Mouse (Mus musculus): ENCODE data around the gene Vmn1r158. TPM values are rescaled to one million over a fixed set of nuclear protein-coding genes. Genes with fewer than 3 reads are reported as not detected.

Vmn1r158 gene
- not detected for polyA plus RNA-seq (2014; fragmentation: Illumina TruSeq; extraction: RNeasy Lipid Tissue Mini Kit (QIAGEN cat#74804); ENCODE audit: low read depth, low replicate concordance)

GRCm38 (mm10) chr7:22790682-22791081, at the start of gene Vmn1r158:
Gene Vmn1r158 (minus strand): TSS chr7:22790782.

DNA sequence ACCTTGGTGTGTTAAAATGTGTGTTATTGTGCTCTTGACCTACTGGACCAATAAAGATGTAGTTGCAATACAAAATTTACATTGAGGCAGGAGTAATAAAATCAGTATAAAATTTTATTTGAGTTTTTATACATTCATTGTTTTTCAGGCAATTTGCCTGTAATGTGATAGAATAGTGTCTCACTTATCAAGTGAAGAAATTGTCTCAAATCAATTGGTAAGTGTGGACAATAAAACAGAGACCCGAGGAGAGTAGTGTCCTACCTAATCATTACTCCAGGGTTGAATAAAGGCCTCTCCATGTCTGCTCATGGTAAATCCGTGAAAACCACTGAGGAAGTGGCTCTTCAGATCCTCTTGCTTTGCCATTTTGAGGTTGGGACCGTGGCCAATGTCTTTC, 29.2 kb downstream of the Vmn1r158 start, which contains the start of gene Vmn1r157:
Gene Vmn1r157, plus strand, starts transcription at position 301 of the 400 bp plus-strand sequence.

Other genes starting within 250 kb of the Vmn1r158 start
- gene Gm4201, start 225.4 kb downstream of the Vmn1r158 start, polyA plus RNA-seq (2014; fragmentation: Illumina TruSeq; extraction: RNeasy Lipid Tissue Mini Kit (QIAGEN cat#74804); ENCODE audit: low read depth, low replicate concordance), result not detected
- not detected for gene Gm4565, start 202.7 kb downstream of the Vmn1r158 start, polyA plus RNA-seq (2014; fragmentation: Illumina TruSeq; extraction: RNeasy Lipid Tissue Mini Kit (QIAGEN cat#74804); ENCODE audit: low read depth, low replicate concordance)
- gene Vmn1r155, start 132.8 kb downstream of the Vmn1r158 start, polyA plus RNA-seq (2014; fragmentation: Illumina TruSeq; extraction: RNeasy Lipid Tissue Mini Kit (QIAGEN cat#74804); ENCODE audit: low read depth, low replicate concordance), result not detected
- gene Gm8693, start 98.5 kb downstream of the Vmn1r158 start, polyA plus RNA-seq (2014; fragmentation: Illumina TruSeq; extraction: RNeasy Lipid Tissue Mini Kit (QIAGEN cat#74804); ENCODE audit: low read depth, low replicate concordance), result not detected
- not detected for gene Gm4567, start 71.1 kb downstream of the Vmn1r158 start, polyA plus RNA-seq (2014; fragmentation: Illumina TruSeq; extraction: RNeasy Lipid Tissue Mini Kit (QIAGEN cat#74804); ENCODE audit: low read depth, low replicate concordance)
- not detected for gene Vmn1r157, start 29.1 kb downstream of the Vmn1r158 start, polyA plus RNA-seq (2014; fragmentation: Illumina TruSeq; extraction: RNeasy Lipid Tissue Mini Kit (QIAGEN cat#74804); ENCODE audit: low read depth, low replicate concordance)
- gene Vmn1r159, start 52.8 kb upstream of the Vmn1r158 start, polyA plus RNA-seq (2014; fragmentation: Illumina TruSeq; extraction: RNeasy Lipid Tissue Mini Kit (QIAGEN cat#74804); ENCODE audit: low read depth, low replicate concordance), result not detected
- gene Vmn1r160, start 80.4 kb upstream of the Vmn1r158 start, polyA plus RNA-seq (2014; fragmentation: Illumina TruSeq; extraction: RNeasy Lipid Tissue Mini Kit (QIAGEN cat#74804); ENCODE audit: low read depth, low replicate concordance), result not detected
- not detected for gene Gm4214, start 193.9 kb upstream of the Vmn1r158 start, polyA plus RNA-seq (2014; fragmentation: Illumina TruSeq; extraction: RNeasy Lipid Tissue Mini Kit (QIAGEN cat#74804); ENCODE audit: low read depth, low replicate concordance)
- gene Gm4216, start 229.1 kb upstream of the Vmn1r158 start, polyA plus RNA-seq (2014; fragmentation: Illumina TruSeq; extraction: RNeasy Lipid Tissue Mini Kit (QIAGEN cat#74804); ENCODE audit: low read depth, low replicate concordance), result not detected